Mouse (Mus musculus) testis, postnatal 10 days (tissue): ENCODE results near the gene Gps2.

Source experiments
- DNase-seq: peaks from one replicate; pipeline ENCODE4 v3.0.0; 2021; ENCODE audit warnings: low spot score

The Gps2 gene

GRCm38 (mm10) chr11:69965271-69966005 lies 51.8 kb downstream of the Gps2 start:
- peak; percentile 49 for DNase-seq
